Mouse (Mus musculus): ENCODE measurements at regions not wholly inside any gene's neighbourhood (a gene's known extent, or its start where the extent isn't known, plus 50 kb on each side); places are given as distances from the start of the nearest gene placed in this dataset.
"Not testable (repeated sequence)": the region's sequence is repeated elsewhere in the genome, so short reads cannot be mapped to it uniquely, and the experiment has no call there.

- peak; percentile 48 for TF ChIP-seq CTCF (conservative IDR thresholded peaks at IDR 0.05)
- Histone ChIP-seq H3K4me3 (no peak overlapping the region), H3K27ac (no peak overlapping the region)
- DNase-seq (ENCODE audit: low spot score in 2 of 2) = no peak
These were observed 347.7 kb downstream of the Car8 start for GRCm38 (mm10) chr4:7891128-7891527.

- no peak for DNase-seq (ENCODE audit: low spot score in 2 of 2)
- Histone ChIP-seq H3K4me3 (no peak overlapping the region), H3K27ac (no peak overlapping the region)
- no peak for TF ChIP-seq CTCF (conservative IDR thresholded peaks at IDR 0.05)
These were observed 384.3 kb downstream of the Car8 start for GRCm38 (mm10) chr4:7854518-7854917.

- H3K27ac ChIP-seq = no peak overlapping the region
These were observed 385.6 kb downstream of the Car8 start for GRCm38 (mm10) chr4:7853121-7853782.

GRCm38 (mm10) chr4:7852006-7852615 lies 386.7 kb downstream of the Car8 start:
- no peak for TF ChIP-seq CTCF (conservative IDR thresholded peaks at IDR 0.05)
- peak in 1 of 2 experiments; percentile 53 for DNase-seq (ENCODE audit: low spot score in 2 of 2)

More at GRCm38 (mm10) chr4:7853121-7853782, 385.6 kb downstream of the Car8 start:
- no peak overlapping the region for H3K4me3 ChIP-seq
- peak; percentile 91 for TF ChIP-seq CTCF (conservative IDR thresholded peaks at IDR 0.05)
- DNase-seq (ENCODE audit: low spot score in 2 of 2) = peak; percentile 52 to 68

GRCm38 (mm10) chr4:7847411-7847810 lies 391.4 kb downstream of the Car8 start:
- TF ChIP-seq CTCF (conservative IDR thresholded peaks at IDR 0.05) = no peak
- Histone ChIP-seq H3K4me3 (no peak overlapping the region), H3K27ac (no peak overlapping the region; the same call in 1 of the 2 replicates)
- DNase-seq (ENCODE audit: low spot score in 2 of 2) = peak in 1 of 2 experiments; percentile 8

More at GRCm38 (mm10) chr4:7852006-7852615, 386.7 kb downstream of the Car8 start:
- no peak overlapping the region for H3K27ac ChIP-seq
- H3K4me3 ChIP-seq = no peak overlapping the region

- no peak overlapping the region for H3K27ac ChIP-seq
- H3K4me3 ChIP-seq = no peak overlapping the region
- TF ChIP-seq CTCF (conservative IDR thresholded peaks at IDR 0.05) = no peak
- no peak for DNase-seq (ENCODE audit: low spot score in 2 of 2)
These were observed 409.7 kb downstream of the Car8 start for GRCm38 (mm10) chr4:7829126-7829525.

GRCm38 (mm10) chr4:7819847-7820246 lies 419.0 kb downstream of the Car8 start:
- no peak for DNase-seq (ENCODE audit: low spot score in 2 of 2)
- H3K4me3 ChIP-seq = no peak overlapping the region
- no peak for TF ChIP-seq CTCF (conservative IDR thresholded peaks at IDR 0.05)
- H3K27ac ChIP-seq = no peak overlapping the region

GRCm38 (mm10) chr4:7777761-7778160 lies 461.1 kb downstream of the Car8 start:
- not testable (repeated sequence) for H3K27ac ChIP-seq; H3K4me3 ChIP-seq; DNase-seq (ENCODE audit: low spot score in 2 of 2)

GRCm38 (mm10) chr4:7755473-7755872 lies 483.4 kb downstream of the Car8 start:
- Histone ChIP-seq H3K27ac (no peak overlapping the region), H3K4me3 (no peak overlapping the region)
- no peak for DNase-seq (ENCODE audit: low spot score in 2 of 2)
- no peak for TF ChIP-seq CTCF (conservative IDR thresholded peaks at IDR 0.05)

GRCm38 (mm10) chr4:7753931-7754330 lies 484.9 kb downstream of the Car8 start:
- TF ChIP-seq CTCF (conservative IDR thresholded peaks at IDR 0.05) = no peak
- no peak overlapping the region for H3K27ac ChIP-seq
- no peak overlapping the region for H3K4me3 ChIP-seq
- DNase-seq (ENCODE audit: low spot score in 2 of 2) = no peak

GRCm38 (mm10) chr4:7751208-7751607 lies 487.6 kb downstream of the Car8 start:
- no peak for TF ChIP-seq CTCF (conservative IDR thresholded peaks at IDR 0.05)
- H3K4me3 ChIP-seq = no peak overlapping the region
- no peak overlapping the region for H3K27ac ChIP-seq
- no peak for DNase-seq (ENCODE audit: low spot score in 2 of 2)

GRCm38 (mm10) chr4:7722893-7723292 lies 515.9 kb downstream of the Car8 start:
- no peak for DNase-seq (ENCODE audit: low spot score in 2 of 2)
- Histone ChIP-seq H3K27ac (no peak overlapping the region), H3K4me3 (no peak overlapping the region)
- no peak for TF ChIP-seq CTCF (conservative IDR thresholded peaks at IDR 0.05)

GRCm38 (mm10) chr4:7688516-7688915 lies 550.3 kb downstream of the Car8 start:
- Histone ChIP-seq H3K27ac (no peak overlapping the region), H3K4me3 (no peak overlapping the region)
- TF ChIP-seq CTCF (conservative IDR thresholded peaks at IDR 0.05) = no peak
- DNase-seq (ENCODE audit: low spot score in 2 of 2) = no peak

- no peak overlapping the region for H3K4me3 ChIP-seq
- TF ChIP-seq CTCF (conservative IDR thresholded peaks at IDR 0.05) = peak; percentile 10; the same call in 1 of the 2 replicates
- no peak for DNase-seq (ENCODE audit: low spot score in 2 of 2)
- no peak overlapping the region for H3K27ac ChIP-seq
These were observed 551.6 kb downstream of the Car8 start for GRCm38 (mm10) chr4:7687231-7687630.
